Mouse (Mus musculus) ES-Bruce4 (cell line): ENCODE data around the gene Ncor2. TPM values are rescaled to one million over a fixed set of nuclear protein-coding genes. Genes with fewer than 3 reads are reported as not detected.

Experiments used
- H3K27ac ChIP-seq: 2 replicates; pipeline ENCODE4 v1.5.1; 2012; ENCODE audit warnings: low read length, inconsistent platforms; ENCODE audit not compliant: insufficient read depth
- H3K27me3 ChIP-seq: 2 replicates; pipeline ENCODE4 v1.6.1; 2012; ENCODE audit warnings: mild to moderate bottlenecking, low read length, inconsistent platforms; ENCODE audit not compliant: control insufficient read depth, poor library complexity, insufficient read depth, severe bottlenecking
- H3K36me3 ChIP-seq: 2 replicates; pipeline ENCODE4 v1.6.1; 2012; ENCODE audit warnings: inconsistent platforms, mild to moderate bottlenecking, low read length, moderate library complexity; ENCODE audit not compliant: control insufficient read depth, poor library complexity, insufficient read depth, severe bottlenecking
- H3K4me1 ChIP-seq: one replicate; pipeline ENCODE4 v1.8.1; 2011; ENCODE audit warnings: low read length; ENCODE audit not compliant: control insufficient read depth, insufficient read depth
- H3K4me3 ChIP-seq: 2 replicates; pipeline ENCODE4 v1.5.1; 2011; ENCODE audit warnings: low read depth, mild to moderate bottlenecking, low read length
- H3K9ac ChIP-seq: 2 replicates; pipeline ENCODE4 v1.6.1; 2012; ENCODE audit warnings: low read depth, mild to moderate bottlenecking, inconsistent platforms; ENCODE audit not compliant: poor library complexity, severe bottlenecking
- H3K9me3 ChIP-seq: replicated peaks from 2 replicates; pipeline ENCODE4 v1.6.1; 2012; ENCODE audit warnings: mild to moderate bottlenecking, low read length, inconsistent platforms; ENCODE audit not compliant: control insufficient read depth, poor library complexity, insufficient read depth, severe bottlenecking
- CTCF ChIP-seq: IDR thresholded peaks from one replicate; pipeline ENCODE4 v1.8.1; 2011; ENCODE audit warnings: low read depth, low read length
- EP300 ChIP-seq: IDR thresholded peaks from 2 replicates; pipeline ENCODE4 v1.6.1; 2011; ENCODE audit warnings: low read depth, low read length; ENCODE audit not compliant: insufficient read depth
- POLR2A ChIP-seq: IDR thresholded peaks from one replicate; pipeline ENCODE4 v1.8.1; 2011; ENCODE audit warnings: low read length; ENCODE audit not compliant: insufficient read depth
- polyA plus RNA-seq: library from polyadenylated mRNA; stranded (reverse); fragments of >200 nt; gene quantifications from 2 replicates; pipeline ENCODE4 v1.2.4, GENCODE M21; 2011; ENCODE audit warnings: low read depth; ENCODE audit not compliant: missing spikeins, insufficient read depth, insufficient read length

The Ncor2 gene
- polyA plus RNA-seq, 1 experiment = 57.5 TPM

GRCm38 (mm10) chr5:125174726-125175672 lies 4.0 kb downstream of the Ncor2 start:
- Histone ChIP-seq H3K4me3 (no peak overlapping the region), H3K9me3 (no peaks in the 10 kb centered on the region), H3K9ac (no peak overlapping the region), H3K36me3 (no peaks in the 10 kb centered on the region), H3K27ac (no peak overlapping the region), H3K27me3 (no peaks in the 10 kb centered on the region), H3K4me1 (peaks cover 14% of the 10 kb centered on the region)
- no peak for TF ChIP-seq POLR2A
- TF ChIP-seq EP300 = no peak
- TF ChIP-seq CTCF = no peak

- peaks cover 14% of the 10 kb centered on the region for H3K4me1 ChIP-seq
- H3K27ac ChIP-seq = no peak overlapping the region
These were observed 5.2 kb downstream of the Ncor2 start for GRCm38 (mm10) chr5:125173868-125174267.

GRCm38 (mm10) chr5:125172831-125173615 lies 6.0 kb downstream of the Ncor2 start:
- TF ChIP-seq POLR2A = no peak
- TF ChIP-seq EP300 = no peak
- TF ChIP-seq CTCF = no peak
- Histone ChIP-seq H3K4me3 (no peak overlapping the region), H3K9me3 (no peaks in the 10 kb centered on the region), H3K9ac (no peak overlapping the region), H3K36me3 (no peaks in the 10 kb centered on the region), H3K27ac (no peak overlapping the region), H3K27me3 (no peaks in the 10 kb centered on the region), H3K4me1 (peaks cover 14% of the 10 kb centered on the region)

More at GRCm38 (mm10) chr5:125173868-125174267, 5.2 kb downstream of the Ncor2 start:
- H3K4me3 ChIP-seq = no peak overlapping the region
- no peaks in the 10 kb centered on the region for H3K27me3 ChIP-seq
- H3K9ac ChIP-seq = no peak overlapping the region
- no peaks in the 10 kb centered on the region for H3K9me3 ChIP-seq
- H3K36me3 ChIP-seq = no peaks in the 10 kb centered on the region
- TF ChIP-seq POLR2A (no peak), CTCF (no peak), EP300 (no peak)

- H3K9ac ChIP-seq = no peak overlapping the region
- no peak overlapping the region for H3K4me3 ChIP-seq
- no peaks in the 10 kb centered on the region for H3K9me3 ChIP-seq
- no peak overlapping the region for H3K27ac ChIP-seq
- no peaks in the 10 kb centered on the region for H3K27me3 ChIP-seq
- peaks cover 14% of the 10 kb centered on the region for H3K4me1 ChIP-seq
- no peaks in the 10 kb centered on the region for H3K36me3 ChIP-seq
- TF ChIP-seq POLR2A (no peak), CTCF (no peak), EP300 (no peak)
These were observed 7.8 kb downstream of the Ncor2 start for GRCm38 (mm10) chr5:125171259-125171658.

- Histone ChIP-seq H3K4me1 (peaks cover 14% of the 10 kb centered on the region), H3K27me3 (no peaks in the 10 kb centered on the region), H3K9ac (no peak overlapping the region), H3K36me3 (no peaks in the 10 kb centered on the region), H3K9me3 (no peaks in the 10 kb centered on the region), H3K4me3 (no peak overlapping the region), H3K27ac (no peak overlapping the region)
- TF ChIP-seq POLR2A (no peak), CTCF (no peak), EP300 (no peak)
These were observed 8.7 kb downstream of the Ncor2 start for GRCm38 (mm10) chr5:125170107-125170842.
